8 mouse cellular contexts compared by ENCODE assay signal in the genomic region with DNA sequence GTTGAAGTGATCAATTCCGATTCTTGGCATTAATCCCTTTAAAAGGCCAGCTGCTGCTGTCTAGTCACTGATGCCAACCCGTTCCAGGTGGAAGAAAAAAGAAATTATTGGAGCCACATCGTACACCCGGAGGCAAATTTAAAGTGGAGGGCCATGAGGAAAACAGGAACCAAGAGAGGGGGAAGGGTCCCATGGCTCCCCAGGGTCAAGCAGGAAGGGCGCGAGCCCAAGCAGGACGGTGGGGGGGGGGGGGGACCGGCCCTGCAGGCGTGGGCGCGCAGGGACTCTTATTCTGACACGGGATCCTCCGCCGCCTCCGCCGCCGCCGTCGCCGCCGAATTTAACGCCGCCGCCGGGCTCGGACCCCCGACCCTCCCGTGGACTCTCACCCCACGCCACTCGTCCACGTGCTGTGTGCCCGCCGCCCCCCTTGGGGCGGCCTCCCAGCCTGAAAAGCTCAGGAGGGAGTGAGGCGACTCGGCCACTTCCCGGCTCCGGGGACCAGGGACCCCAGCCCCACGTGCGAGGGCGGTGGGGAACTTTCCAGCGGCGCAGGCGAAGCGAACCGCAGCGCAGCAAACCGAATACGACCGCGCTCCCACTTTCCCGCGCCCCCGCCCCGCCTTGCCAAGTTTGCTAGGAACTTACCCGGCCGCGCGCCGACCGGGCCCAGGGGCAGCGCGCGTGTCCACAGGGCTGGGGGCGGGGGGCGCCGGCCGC. TPM values are rescaled to one million over a fixed set of nuclear protein-coding genes. Genes with fewer than 3 reads are reported as not detected.
A peak's percentile ranks its signal among the peaks of the same experiment; 100 is the strongest.
DNase-seq lines count a peak whose midpoint lies in the region; ATAC-seq and TF ChIP-seq lines count a peak whose summit lies in the region.

No protein-coding gene starts in this region.

- peak; percentile 31 to 46 for DNase-seq in lung, adult 18-20 months
- DNase-seq in lung, postnatal 25 days (ENCODE audit: low spot score): no peak
- DNase-seq in cerebellum, adult 9-10 months: peak; percentile 64
- DNase-seq in gastrocnemius, postnatal 10 days: peak; percentile 58
- DNase-seq in hindbrain, postnatal 0 days (ENCODE audit: low spot score): peak; percentile 70
- DNase-seq in midbrain, postnatal 0 days (ENCODE audit: low spot score): peak; percentile 66

- H3K27ac ChIP-seq in hindbrain, postnatal 0 days: peak overlapping the region; percentile 71
- H3K27ac ChIP-seq in limb, embryonic 15.5 days: peak overlapping the region; percentile 89
- no peak overlapping the region; the same call in 1 of the 2 replicates for H3K27ac ChIP-seq in midbrain, postnatal 0 days (ENCODE audit: low read depth, low read length)
- peak overlapping the region; percentile 74 for H3K27ac ChIP-seq in stomach, embryonic 16.5 days (ENCODE audit: low read length)

- H3K9me3 ChIP-seq in hindbrain, postnatal 0 days (ENCODE audit: low read length): no peaks in the 10 kb centered on the region
- no peaks in the 10 kb centered on the region for H3K9me3 ChIP-seq in limb, embryonic 15.5 days
- no peaks in the 10 kb centered on the region for H3K9me3 ChIP-seq in midbrain, postnatal 0 days (ENCODE audit: low read length)
- no peaks in the 10 kb centered on the region for H3K9me3 ChIP-seq in stomach, embryonic 16.5 days (replicated peaks; ENCODE audit: control insufficient read depth, low read length)

- peak; percentile 50 for ATAC-seq in hindbrain, postnatal 0 days
- no peak for ATAC-seq in limb, embryonic 15.5 days (ENCODE audit: insufficient number of reproducible peaks, low FRiP score, low TSS enrichment, low read depth)
- ATAC-seq in midbrain, postnatal 0 days (ENCODE audit: low FRiP score): peak; percentile 51
- ATAC-seq in stomach, embryonic 16.5 days (ENCODE audit: insufficient read depth, low FRiP score): peak; percentile 11

- 0% methylated on average over 66 of the region's 68 CpGs for WGBS in hindbrain, postnatal 0 days
- WGBS in limb, embryonic 15.5 days: under 1% methylated on average over 66 of the region's 68 CpGs
- WGBS in midbrain, postnatal 0 days: 0% methylated on average over 34 of the region's 68 CpGs
- under 1% methylated on average over 68 of the region's 68 CpGs for WGBS in stomach, embryonic 16.5 days

- peak overlapping the region; percentile 80 for H3K9ac ChIP-seq in hindbrain, postnatal 0 days (replicated peaks; ENCODE audit: low read length)
- H3K9ac ChIP-seq in limb, embryonic 15.5 days: peak overlapping the region; percentile 95
- H3K9ac ChIP-seq in midbrain, postnatal 0 days (replicated peaks; ENCODE audit: low read length, poor library complexity, severe bottlenecking): peak overlapping the region; percentile 51
- peak overlapping the region; percentile 95 for H3K9ac ChIP-seq in stomach, embryonic 16.5 days (ENCODE audit: low read length)

- H3K36me3 ChIP-seq in hindbrain, postnatal 0 days (ENCODE audit: insufficient read depth, low read length): no peaks in the 10 kb centered on the region
- no peaks in the 10 kb centered on the region for H3K36me3 ChIP-seq in limb, embryonic 15.5 days
- no peaks in the 10 kb centered on the region for H3K36me3 ChIP-seq in midbrain, postnatal 0 days (ENCODE audit: insufficient read depth, low read length)
- H3K36me3 ChIP-seq in stomach, embryonic 16.5 days (ENCODE audit: control insufficient read depth, insufficient read depth, low read length): no peaks in the 10 kb centered on the region

- peaks cover 8% of the 10 kb centered on the region; the same call in 1 of the 2 replicates for H3K4me1 ChIP-seq in hindbrain, postnatal 0 days (ENCODE audit: insufficient read depth, low read length)
- H3K4me1 ChIP-seq in limb, embryonic 15.5 days: peaks cover 25% of the 10 kb centered on the region
- H3K4me1 ChIP-seq in midbrain, postnatal 0 days (ENCODE audit: insufficient read depth, low read length): peaks cover 4% of the 10 kb centered on the region; the same call in 1 of the 2 replicates
- H3K4me1 ChIP-seq in stomach, embryonic 16.5 days (ENCODE audit: control insufficient read depth, insufficient read depth, low read length): peaks cover 39% of the 10 kb centered on the region

- H3K4me2 ChIP-seq in hindbrain, postnatal 0 days (ENCODE audit: low read depth, low read length): peak overlapping the region; percentile 76
- H3K4me2 ChIP-seq in limb, embryonic 15.5 days: peak overlapping the region; percentile 77
- peak overlapping the region; percentile 89 for H3K4me2 ChIP-seq in midbrain, postnatal 0 days (ENCODE audit: low read depth, low read length, poor library complexity, severe bottlenecking)
- H3K4me2 ChIP-seq in stomach, embryonic 16.5 days (ENCODE audit: low read depth, low read length): peak overlapping the region; percentile 83

- H3K4me3 ChIP-seq in hindbrain, postnatal 0 days (ENCODE audit: low read length): peak overlapping the region; percentile 96
- H3K4me3 ChIP-seq in limb, embryonic 15.5 days: peak overlapping the region; percentile 99
- H3K4me3 ChIP-seq in midbrain, postnatal 0 days (ENCODE audit: low read depth, low read length): peak overlapping the region; percentile 92
- H3K4me3 ChIP-seq in stomach, embryonic 16.5 days (replicated peaks; ENCODE audit: low read length): peak overlapping the region; percentile 77

- no peak for TF ChIP-seq CTCF in hindbrain, postnatal 0 days (IDR thresholded peaks at IDR 0.05; ENCODE audit: low read depth)
- TF ChIP-seq CTCF in midbrain, postnatal 0 days (IDR thresholded peaks at IDR 0.05): no peak

- no peaks in the 10 kb centered on the region for H3K27me3 ChIP-seq in hindbrain, postnatal 0 days (ENCODE audit: insufficient read depth, low read length)
- no peaks in the 10 kb centered on the region for H3K27me3 ChIP-seq in limb, embryonic 15.5 days
- H3K27me3 ChIP-seq in midbrain, postnatal 0 days (ENCODE audit: insufficient read depth, low read length): no peaks in the 10 kb centered on the region
- H3K27me3 ChIP-seq in stomach, embryonic 16.5 days (ENCODE audit: control insufficient read depth, insufficient read depth, low read length): no peaks in the 10 kb centered on the region

RNA-seq across cellular contexts. Expression of a gene that starts 22.6 kb away (rescaled TPM):
- 10 to 100 TPM; 40.4 to 46.5 TPM for total RNA-seq in gastrocnemius, postnatal 10 days (2021)
- total RNA-seq in hindbrain, postnatal 0 days (2014; rRNA removed): 38.4 and 41.9 TPM in 2 replicates
- 23.4 and 23.6 TPM in 2 replicates for polyA plus RNA-seq in hindbrain, postnatal 0 days (2015; fragmentation: Nextera tagmentation; extraction: Ambion mirVana)
- 36.3 and 39.7 TPM in 2 replicates for polyA plus RNA-seq in limb, embryonic 15.5 days (2015; fragmentation: Nextera tagmentation; extraction: Ambion mirVana)
- total RNA-seq in midbrain, postnatal 0 days (2014; rRNA removed): 24.4 and 30.1 TPM in 2 replicates
- polyA plus RNA-seq in midbrain, postnatal 0 days (2015; fragmentation: Nextera tagmentation; extraction: Ambion mirVana): 17.2 and 19.3 TPM in 2 replicates
- 29.7 and 32.3 TPM in 2 replicates for polyA plus RNA-seq in stomach, embryonic 16.5 days (2015; fragmentation: Nextera tagmentation; extraction: Ambion mirVana)
